Mouse (Mus musculus) WW6 (cell line): Measurements from ENCODE around the gene Simc1.
"Not testable (repeated sequence)": the region's sequence is repeated elsewhere in the genome, so short reads cannot be mapped to it uniquely, and the experiment has no call there.

Experiments
- DNase-seq: peaks from one replicate; pipeline ENCODE4 v3.0.0-alpha.2; 2013; ENCODE audit warnings: low read depth, low spot score

Gene Simc1

DNA sequence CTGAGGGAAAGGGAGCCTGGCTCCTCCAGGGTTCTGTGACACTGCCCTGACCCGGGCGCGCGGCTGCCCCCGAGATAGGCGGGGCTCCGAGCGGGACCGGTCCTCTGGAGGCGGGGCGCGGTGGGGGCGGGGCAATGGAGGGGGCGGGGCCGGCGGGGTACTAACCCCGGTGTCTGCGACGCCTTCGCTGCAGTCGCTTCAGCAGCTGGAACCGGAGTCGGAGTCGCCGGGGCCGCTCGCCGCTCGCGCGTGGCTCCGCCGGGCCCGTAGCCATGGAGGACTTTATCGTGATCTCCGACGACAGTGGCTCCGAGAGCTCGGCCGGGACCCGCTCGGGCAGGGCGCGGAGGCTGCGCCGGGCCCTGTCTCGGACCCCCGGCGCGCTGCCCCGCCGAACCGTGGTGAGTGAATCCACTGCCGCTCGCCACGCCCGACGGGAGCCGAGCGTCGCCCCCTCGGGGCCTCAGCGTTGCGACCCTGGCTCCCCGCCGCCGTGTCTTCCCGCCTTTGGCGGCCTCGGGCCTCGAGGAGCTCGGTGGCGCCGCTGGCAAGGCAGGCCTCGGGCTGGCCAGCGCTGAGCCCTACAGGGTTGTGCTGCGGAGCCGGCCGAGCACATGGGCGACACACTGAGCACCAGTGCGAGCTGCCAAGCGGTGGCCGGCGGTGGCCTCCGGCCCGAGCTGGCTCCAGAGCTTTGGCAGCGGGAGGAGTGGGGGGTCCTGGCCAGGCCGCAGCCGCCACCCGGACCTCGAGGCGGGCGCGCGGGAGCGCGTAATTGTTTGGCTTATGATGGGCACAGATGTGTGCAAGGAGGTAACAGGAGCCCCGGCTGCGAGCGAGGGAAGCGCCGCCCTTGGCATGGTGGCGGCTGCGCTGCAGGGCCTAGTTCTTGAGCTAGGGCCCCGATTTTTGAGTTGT, at the start of gene Simc1:
Simc1 (plus strand) TSS at position 176 of the 918 bp plus-strand sequence.
- peak; percentile 16 for DNase-seq

DNA sequence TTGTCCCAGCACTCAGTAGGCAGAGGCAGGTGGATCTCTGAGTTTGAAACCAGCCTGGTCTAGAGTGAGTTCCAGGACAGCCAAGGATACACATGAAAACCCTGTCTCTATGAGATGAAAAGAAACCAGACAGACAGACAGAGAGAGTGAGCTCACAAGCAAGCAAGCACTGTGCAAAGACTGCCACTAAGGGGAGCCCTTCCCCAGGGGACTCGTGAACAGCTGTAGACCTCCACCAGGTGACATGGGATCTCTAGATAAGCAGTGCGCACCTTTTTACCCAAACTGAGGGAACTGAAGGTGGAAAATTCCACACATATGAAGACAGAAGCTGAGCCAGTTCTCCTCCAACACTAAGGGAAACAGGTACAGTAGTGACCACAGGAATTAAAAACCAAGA, 46.5 kb upstream of the Simc1 start:
- DNase-seq = no peak

DNA sequence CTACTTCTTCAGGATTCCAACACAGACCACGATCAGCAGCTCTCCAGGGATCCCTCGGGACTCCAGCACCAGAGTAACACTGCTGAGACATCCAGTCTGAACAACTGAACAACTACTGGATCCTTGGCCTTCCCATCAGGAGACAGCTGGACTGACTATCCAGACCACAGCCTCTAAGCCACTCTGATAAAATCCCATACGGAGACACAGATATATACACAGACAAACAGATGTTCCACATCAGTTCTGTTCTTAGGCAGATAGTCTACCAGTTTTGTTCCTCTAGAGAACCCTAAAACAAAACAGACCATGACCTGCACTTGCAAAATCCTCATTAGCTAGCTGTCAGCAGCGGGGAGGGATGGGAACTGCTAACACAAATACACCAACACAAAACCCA, 44.3 kb upstream of the Simc1 start:
- DNase-seq = no peak

DNA sequence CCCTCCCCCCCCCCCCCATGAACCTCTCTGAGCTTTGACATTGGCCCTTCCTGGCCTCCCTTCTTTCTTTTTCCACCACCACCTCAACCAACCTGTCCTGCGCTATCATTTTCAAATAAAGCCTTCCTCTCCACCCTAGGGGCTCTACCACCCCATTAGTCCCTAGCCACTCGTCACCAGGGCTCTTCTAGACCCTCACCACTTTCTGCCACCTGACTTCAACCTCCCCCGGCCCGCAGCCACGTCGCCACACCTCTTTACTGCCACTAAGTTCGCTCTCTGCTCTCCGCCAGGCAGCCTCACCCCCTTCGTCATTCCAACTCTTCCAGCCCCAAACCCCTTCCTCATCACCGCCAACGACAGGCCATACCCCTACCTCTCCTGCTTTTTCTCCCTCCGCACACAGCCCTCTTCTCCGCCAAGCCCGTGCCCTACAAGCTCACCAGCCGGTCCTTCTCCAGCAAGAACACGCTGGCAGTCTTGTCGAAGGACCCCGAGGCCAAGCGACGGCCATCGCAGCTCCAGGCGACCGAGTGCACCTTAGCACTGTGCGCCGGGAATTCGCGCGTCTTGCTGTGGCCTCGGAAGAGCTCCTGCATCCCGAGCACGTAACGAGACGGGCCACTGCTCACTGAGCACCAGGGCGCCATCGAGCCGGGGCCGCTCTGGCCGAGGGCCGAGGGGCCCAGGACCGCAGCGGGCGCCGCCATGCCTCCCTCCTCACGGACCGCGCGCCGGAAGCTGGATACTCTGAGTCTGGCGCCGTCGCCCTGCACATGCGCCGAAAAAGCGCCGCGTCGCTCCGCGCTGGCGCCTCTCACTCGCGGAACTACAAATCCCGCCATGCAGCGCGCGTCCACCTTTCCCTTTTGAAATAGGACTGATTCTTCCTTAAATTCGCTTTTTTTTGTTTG, 35.2 kb upstream of the Simc1 start, which contains the start of gene Thoc3:
Thoc3 (minus strand) TSS at position 752 of the 914 bp plus-strand sequence.
- peak; percentile 78 for DNase-seq

DNA sequence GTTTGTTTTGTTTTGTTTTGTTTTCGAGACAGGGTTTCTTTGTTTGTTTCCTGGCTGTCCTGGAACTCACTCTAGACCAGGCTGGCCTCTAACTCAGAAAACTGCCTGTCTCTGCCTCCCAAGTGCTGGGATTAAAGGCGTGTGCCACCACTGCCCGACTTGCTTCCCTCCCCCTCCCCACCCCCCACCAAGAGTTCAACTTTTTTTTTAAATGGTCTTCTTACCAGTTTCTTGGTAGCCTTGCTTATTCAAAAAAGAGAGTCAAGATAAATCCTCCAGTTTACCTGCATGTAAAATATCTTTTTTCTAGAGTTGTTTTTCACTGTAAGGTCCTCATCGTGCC, 34.6 kb upstream of the Simc1 start:
- DNase-seq = no peak

DNA sequence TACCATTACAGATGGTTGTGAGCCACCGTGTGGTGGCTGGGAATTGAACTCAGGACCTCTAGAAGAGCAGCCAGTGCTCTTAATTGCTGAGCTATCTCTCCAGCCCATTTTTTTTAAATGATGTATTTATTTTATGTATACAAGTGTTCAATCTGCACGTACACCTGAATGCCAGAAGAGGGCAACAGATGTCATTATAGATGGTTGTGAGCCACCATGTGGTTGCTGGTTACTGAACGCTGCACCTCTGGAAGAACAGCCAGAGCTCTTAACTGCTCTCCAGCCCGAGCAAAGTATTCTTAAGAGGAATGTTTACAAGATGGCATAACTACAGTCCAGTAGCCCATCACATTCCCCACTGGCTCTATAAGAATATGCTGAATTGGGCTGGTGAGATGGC, 31.6 kb upstream of the Simc1 start:
- DNase-seq = no peak

DNA sequence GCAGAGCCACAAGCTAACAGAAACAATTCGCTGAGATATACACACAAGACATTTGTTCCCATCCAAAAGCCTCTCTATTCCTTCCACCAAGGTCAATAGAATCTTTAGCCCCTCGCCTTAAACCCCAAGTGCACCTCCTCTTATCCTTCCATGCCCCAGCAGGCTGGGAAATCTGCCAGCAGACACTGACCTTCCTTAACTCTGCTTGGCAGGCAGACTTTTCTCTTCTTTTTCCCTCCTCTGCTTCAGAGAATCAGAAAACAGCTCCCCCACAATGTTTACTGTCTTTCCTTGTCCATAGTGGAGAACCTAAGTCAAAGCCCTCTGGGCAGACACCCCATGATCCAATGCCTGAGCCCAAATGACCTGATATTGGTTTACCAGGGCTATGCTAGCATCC, 28.6 kb upstream of the Simc1 start:
- DNase-seq = no peak

DNA sequence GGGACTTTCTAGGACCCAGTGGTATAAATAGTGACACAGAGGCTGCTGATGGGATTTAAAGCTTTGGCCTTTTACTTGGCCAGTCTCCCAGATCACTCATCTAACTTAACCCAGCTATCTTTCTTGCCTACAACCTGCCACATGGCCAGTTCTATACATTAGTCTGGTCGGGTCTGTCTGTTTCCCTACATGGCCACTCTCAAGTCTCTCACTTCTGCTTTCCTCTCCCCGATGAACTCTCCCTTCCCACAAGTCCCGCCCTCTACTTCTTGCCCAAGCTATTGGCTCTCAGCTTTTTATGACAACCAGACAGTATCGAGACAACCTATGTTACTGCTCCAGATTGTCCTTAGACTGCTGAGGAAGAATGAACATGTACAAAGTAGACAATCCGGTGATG, 27.9 kb upstream of the Simc1 start:
- DNase-seq = no peak

DNA sequence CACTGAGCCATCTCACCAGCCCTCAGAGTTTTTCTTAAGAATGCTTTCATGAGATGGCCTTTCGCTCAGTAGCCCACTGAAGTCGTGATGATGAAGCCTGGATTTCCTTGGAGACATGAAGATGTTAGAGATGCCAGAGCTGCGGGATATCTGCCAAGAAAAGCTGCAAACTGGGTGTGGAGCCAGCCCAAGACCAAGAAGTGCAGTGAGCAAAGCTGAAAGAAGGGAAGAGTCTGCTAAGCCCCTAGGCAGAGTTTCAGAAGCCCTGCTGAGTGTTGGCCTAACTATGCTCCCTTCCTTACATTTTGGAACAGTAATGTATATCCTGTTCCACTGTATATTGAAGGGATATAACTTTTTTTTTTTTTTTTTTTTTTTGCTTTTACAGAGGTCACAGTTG, 24.3 kb upstream of the Simc1 start:
- DNase-seq = no peak

DNA sequence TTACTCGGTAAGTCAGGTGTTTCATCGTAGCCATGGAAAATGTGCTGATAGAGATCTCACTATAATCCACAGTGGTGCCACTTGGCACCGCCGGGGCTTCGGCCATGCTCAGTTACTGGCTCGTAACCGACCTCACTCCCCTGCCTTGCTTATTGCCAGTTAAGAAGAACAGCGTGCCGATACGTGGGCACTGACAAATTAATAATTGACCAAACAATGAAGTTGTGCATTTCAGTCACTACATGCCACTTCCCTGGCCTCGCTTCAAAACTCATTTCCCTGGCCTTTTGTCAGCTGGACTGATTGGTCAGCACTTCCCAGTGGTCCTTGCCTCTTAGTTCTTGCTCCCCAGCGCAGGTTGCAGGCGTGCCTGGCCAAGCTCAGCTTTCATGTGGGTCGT, 22.1 kb upstream of the Simc1 start:
- DNase-seq = no peak

DNA sequence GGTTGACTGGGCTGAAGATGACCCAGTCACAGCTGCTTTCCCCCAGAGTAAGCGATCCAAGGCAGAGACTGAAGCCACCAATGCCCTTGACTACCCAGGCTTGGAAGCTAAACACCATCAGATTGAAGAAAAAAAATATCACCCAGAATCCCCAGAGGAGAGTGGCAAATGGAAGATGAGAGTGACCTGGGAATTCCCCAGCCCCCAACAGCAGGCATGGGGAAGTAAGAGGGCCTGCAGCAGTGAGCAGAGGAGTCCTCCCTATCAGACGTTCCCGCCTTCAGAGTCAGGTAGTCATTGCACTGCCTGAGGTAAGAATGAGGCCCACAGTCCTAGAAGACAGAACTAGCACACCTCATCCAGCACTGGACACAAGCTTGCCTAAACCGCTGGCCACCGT, 13.2 kb upstream of the Simc1 start:
- DNase-seq = no peak

DNA sequence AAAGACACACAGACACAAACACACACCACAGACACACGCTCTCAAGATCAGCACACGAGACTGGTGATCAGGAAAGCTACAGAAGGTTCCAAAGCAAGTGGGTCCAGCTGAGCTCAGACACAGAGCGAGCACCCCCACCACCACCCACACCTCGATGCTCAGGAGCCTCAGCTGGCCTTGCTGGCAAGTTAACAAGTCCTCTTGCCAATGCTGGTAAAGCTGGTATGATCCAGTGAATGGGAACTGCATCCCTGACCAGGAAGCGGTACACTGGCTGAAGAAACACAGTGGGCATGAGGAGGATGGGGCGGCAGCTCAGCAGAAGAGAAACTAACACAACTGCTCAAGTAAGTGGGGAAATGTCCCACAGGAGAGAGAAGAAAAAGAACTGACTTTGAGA, 12.2 kb upstream of the Simc1 start:
- DNase-seq = no peak

DNA sequence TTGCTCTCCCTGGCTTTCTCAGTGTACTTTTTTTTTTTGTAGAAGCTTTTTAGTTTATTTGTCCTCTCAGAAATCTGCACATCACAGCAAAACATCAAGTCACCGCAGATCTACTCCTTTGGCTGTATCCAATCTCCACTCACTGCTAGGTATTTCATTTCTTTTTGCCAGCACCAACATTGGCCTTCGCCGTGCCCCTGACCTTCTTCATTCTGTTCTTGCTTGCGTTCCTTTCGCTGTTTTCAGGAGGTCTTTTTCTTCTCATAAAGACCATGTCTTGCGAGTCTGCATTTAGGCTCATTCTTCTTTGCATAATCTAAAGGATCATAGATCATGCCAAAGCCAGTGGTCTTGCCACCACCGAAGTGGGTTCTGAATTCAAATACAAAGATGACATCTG, 4.0 kb upstream of the Simc1 start:
- DNase-seq = not testable (repeated sequence)

DNA sequence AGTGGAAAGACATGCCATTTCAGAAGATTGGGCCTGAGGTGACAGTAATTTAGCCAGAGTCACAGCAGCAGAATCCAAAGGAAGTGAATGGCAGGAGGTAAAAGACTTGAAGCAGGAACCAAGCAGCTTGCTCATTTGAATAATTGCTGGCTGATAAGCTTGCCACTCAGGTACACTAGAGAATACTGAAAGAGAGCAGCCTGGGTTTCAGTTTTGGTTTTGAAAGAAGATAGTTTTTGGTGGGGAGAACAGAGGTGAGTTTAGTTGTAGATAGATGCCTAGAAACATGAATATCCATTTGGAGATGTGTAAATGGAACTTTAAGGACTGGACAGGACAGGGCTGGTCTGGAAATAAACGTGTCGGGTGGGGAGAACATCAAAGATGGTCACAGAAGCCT, 2.2 kb upstream of the Simc1 start:
- DNase-seq = no peak

DNA sequence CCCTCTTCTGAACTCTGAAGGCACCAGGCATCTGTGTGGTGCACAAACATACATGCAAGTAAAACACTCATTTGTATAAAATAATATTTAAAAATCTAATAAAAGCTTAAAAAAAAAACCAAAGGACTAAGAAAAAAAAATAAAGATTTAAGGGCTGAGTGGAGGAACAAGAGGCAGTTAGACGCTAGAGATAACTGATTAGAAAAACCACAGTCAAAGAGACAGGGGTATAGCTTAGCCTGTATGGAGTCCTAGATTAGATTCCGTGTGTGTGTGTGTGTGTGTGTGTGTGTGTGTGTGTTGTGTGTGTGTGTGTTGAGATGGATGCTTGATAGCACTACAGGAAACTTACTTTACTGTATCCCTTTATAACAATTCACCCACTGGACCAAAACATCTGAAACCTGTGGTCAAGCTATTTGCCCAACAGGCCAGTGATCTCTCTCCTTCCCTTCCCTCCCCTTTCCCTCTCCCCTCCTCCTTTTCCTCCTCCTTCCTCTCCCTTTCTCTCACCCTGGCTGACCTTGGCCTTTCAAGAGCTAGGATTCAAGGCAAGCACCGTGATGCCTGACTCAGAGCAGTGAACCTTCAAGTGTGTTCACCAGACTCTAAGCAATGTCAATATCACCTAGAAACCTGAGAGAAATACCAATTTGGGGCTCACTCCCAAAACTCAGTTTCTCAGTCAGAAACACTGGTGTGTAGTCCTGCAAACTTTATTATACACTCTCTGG, 1.5 kb upstream of the Simc1 start:
- DNase-seq = no peak

DNA sequence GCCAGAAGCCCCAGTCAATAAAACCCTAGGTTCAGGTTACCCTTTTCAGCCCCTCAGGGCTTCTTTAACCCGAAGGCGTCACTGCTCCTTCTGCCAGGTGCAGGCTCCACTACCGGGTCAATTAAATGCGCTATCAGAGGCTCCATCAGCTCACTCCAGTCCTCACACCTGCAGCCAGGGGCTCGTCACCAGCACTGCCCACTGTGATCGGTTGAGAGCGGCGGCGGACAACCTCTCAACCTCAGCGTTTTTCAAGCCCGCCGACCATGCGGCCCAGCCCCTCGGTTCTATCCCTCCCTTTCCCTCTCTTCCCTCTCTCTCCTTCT, 338 bp upstream of the Simc1 start:
- DNase-seq = no peak

DNA sequence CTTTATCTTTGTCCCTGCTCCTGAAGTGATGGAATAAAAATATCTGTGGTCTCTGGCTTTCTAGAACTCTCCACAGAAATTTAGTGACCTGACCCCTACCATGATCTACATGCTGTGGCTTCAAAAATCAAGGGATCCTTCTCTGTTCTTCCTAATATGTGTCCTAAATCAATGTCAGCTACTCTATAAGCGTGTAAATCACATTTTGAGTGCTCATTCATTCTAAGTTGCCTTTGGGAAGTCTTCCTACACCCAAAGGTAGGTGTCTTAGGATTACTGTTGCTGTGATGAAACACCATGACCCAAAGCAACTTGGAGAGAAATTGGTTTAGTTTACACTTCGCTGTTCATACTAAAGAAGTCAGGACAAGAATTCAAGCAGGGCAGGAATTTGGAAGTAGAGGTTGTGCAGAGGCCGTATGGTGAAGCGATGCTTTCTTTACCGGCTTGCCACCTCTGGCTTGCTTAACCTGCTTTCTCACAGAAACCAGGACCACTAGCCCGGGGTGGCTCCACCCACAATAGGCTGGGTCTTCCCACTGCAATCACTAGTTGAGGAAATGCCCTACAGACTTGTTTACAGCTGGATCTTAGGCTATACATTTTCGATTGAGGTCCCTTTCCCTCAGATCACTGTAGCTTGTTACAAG, 1.2 kb downstream of the Simc1 start:
- peak; percentile 14 for DNase-seq

DNA sequence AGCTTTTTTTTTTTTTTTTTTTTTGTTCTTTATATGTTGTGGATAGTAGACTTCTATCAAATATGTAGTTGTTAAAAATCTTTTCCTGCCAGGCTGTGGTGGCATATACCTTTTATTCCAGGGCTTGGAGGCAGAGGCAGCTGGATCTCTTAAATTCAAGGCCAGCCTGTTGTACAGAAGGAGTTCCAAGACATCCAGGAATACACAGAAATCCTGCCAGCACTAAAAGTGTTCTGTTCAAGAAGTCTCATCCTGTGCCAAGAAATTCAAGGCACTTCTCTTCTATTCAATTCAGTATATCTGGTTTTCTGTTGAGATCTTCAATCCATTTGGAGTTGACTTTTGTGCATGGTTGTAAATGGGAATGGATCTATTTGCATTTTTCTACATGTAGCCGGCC, 2.3 kb downstream of the Simc1 start:
- no peak for DNase-seq

DNA sequence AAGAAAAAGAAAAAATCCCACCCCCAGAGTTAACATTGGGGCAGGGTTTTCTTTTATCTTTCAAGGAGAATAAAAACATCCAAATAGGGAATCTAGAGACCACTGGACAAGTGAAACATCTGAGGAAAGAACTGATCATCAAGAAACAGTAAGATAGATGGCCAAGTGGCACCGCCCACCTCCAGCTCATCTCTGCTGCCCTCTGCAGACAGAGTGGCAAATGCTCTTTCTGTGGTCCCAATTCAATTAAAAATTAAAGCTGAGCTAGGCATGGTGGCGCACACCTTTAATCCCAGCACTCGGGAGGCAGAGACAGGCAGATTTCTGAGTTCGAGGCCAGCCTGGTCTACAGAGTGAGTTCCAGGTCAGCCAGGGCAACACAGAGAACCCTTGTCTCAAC, 16.6 kb downstream of the Simc1 start:
- DNase-seq = peak; percentile 16

DNA sequence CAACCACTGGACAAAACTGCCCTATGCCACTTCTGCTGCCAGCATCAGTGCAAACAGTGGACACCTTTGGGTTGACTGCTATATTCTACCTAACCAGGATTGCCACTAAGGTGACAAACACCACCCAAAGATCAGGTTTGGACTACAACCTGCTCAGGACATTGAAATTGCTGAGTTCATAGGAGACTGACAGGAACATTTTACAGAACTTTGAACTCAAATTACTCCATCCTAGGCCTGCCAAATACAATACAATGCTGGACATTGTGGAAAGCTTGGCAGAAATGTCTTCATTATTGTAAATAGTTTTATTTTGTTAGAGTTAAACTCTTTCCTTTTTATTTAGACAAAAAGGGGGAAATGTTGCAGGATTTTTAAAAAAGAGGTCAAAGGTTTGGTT, 17.6 kb downstream of the Simc1 start:
- DNase-seq = no peak

DNA sequence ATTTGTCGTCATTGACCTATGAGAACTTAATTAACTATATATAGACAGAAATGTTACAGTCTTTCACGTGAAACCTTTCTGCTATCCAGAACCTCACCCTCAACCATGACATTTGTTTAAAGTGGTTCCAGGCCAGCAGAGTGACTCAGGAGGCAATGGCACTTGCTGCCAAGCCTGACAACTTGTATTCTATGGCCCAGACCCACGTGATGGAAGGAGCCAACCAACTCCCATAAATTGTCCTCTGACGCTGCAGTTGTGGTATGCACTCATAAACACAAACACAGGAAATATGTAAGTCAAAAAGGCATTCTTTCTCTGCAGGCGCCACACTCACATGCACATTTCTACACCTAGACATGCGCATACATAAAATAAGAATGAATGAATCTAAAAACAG, 23.6 kb downstream of the Simc1 start:
- DNase-seq = no peak

DNA sequence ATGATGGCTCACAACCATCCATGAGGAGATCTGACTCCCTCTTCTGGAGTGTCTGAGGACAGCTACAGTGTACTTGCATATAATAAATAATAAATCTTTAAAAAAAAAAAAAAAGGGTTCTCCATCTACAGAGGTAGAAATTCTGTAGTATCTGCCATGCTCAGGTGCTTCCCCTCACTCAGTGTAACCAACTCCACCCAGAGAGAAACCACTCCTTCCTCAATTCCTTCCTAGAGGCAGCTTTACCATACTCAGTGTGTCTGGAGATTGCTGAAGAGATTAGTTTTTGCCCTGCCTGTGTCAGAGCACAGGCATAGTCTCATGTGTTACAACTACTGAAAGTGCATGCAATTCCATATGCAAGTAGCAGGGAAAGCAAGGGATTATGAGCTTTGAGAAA, 28.6 kb downstream of the Simc1 start:
- no peak for DNase-seq
